Mouse (Mus musculus): Measurements from ENCODE around the gene Zrsr2.

The Zrsr2 gene

DNA sequence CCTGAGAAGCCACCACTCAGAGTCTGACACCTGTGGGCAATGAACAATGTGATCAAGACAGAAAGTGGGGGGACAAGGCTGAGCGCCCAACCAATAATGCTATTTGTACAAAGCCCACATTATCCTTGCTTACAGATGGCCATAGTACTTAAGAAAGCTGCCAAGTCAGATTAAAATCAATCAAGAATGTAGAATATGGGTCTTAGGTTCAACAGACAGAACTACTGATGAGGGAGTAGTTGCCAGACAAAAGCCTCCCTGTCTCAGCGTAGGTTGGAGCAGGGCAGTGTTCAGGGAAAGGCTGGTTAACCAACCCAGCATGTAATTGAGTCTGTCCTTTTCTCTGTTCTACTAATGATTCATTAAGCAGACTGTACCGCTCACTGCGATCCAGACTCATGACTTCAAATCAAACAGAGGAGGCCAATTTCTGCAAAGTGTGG, 72.9 kb downstream of the Zrsr2 start:
- DNase-seq (ENCODE audit: low read depth, low spot score): no peak
